Mouse (Mus musculus): ENCODE data around the gene Card19.

Card19 gene

GRCm38 (mm10) chr13:49194811-49195210, 21.0 kb downstream of the Card19 start:
- no peak for DNase-seq (ENCODE audit: low read depth, low spot score)

- no peak for DNase-seq (ENCODE audit: low read depth, low spot score)
Observed at GRCm38 (mm10) chr13:49193650-49194049, 22.2 kb downstream of the Card19 start.

GRCm38 (mm10) chr13:49192156-49192855, 23.5 kb downstream of the Card19 start:
- DNase-seq (ENCODE audit: low read depth, low spot score): no peak

DNA sequence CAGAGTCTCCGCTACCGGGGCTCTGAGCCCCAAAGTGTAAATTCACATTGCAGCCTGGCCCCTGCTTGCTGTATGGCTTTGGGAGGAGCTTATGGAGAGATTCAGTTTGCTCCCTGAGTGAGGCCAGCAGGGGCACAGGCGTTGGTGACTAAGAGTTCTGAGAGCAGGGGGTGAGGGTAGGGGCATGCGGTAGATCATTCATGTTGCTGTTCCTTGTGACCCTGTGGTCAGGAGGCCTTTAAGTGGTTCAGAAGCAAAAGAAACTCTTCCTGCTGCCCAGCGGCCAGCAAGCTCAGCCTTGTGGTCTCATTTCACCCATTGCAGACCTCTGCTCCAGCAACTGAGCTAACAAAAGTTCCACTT, 24.2 kb downstream of the Card19 start:
- DNase-seq (ENCODE audit: low read depth, low spot score): no peak

- DNase-seq (ENCODE audit: low read depth, low spot score): no peak
Observed at GRCm38 (mm10) chr13:49190876-49191672, 24.8 kb downstream of the Card19 start.

- no peak for DNase-seq (ENCODE audit: low read depth, low spot score)
Observed at GRCm38 (mm10) chr13:49189970-49190870, 25.6 kb downstream of the Card19 start.

GRCm38 (mm10) chr13:49188966-49189360, 26.9 kb downstream of the Card19 start:
- no peak for DNase-seq (ENCODE audit: low read depth, low spot score)

DNA sequence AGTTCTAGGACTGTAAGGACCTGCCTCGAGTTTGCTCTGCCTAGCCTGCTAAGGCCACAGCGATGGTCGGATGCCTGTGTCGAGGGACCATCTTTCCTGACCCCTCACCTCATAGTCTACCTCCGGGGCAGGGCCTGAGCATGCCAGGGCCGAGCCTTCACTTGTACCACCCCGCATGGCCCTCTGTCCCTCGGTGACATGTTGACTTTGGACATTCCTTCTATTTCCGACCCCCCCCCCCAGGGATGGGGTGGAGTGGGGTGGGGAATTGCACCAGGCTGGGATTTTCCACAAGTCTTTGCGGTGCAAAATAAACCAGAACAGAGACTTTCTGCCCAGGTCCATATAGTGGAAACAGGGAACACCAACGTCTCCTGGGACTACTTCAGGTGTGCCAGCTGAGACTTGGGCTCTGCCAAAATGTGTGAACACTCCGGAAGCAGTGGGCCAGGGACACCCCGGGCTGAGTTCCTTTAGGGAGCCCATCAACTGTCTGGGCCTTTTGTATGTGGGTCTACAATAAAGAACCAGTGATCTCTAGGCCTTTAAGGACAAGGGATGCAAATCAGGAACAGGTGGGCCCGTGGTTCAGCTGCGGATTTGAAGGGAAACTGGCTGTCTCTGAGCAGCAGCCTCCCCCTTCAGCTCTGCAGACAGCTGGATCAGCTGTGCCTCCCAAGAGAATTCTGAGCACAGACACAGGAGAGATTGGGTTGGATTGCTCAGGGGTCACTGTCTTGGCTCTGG, 27.4 kb downstream of the Card19 start:
- no peak for DNase-seq (ENCODE audit: low read depth, low spot score)

DNA sequence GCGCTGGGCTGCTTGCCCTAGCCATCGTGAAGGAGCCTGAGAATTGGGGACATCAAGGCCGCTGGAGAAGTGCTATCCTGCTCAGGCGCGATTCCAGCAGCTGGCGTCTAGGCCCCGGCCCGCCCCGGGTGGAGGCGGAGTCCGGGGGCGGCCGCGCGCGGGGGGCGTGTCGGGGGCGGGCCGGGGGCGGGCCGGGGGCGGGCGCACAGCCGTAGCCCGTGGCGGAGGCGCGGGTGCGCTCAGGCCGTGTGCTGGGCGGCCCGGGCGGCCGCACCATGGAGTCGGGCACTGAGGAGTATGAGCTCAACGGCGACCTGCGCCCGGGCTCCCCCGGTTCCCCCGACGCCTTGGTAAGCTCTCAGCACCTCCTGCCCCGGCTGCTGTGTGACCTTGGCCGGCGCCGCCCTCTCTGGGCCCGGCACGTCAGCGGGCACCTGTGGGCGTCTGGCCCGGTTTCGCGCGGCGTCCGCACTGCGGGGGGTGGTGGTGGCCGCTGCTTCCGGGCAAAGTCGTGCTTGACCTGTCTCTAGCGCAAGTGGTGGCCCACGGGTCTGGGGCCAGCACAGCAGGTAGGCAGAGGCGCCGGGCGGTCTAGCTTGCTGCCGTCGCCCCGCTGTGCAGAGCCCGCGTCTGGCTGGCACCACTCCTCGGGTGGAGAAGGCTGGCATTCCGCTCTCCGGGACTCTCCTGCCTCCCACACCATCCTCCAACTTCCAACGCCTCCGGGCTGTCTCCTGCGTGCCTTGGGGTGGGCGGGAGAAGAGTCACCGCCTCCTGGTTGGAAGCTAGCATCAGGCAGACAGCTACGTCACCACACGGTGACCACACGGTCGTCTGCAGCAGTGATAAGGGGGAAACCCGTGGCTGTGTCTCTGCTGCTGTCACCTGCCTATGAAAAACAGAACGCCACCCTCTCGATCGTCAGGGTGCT, 28.3 kb downstream of the Card19 start, which contains the start of gene Ninj1:
TSS of gene Ninj1 (plus strand) at position 198 of the 931 bp plus-strand sequence.
- peak; percentile 55 for DNase-seq (ENCODE audit: low read depth, low spot score)

- DNase-seq (ENCODE audit: low read depth, low spot score): no peak
Observed at GRCm38 (mm10) chr13:49186798-49187287, 29.0 kb downstream of the Card19 start.

- DNase-seq (ENCODE audit: low read depth, low spot score): no peak
Observed at GRCm38 (mm10) chr13:49183646-49184045, 32.2 kb downstream of the Card19 start.

- no peak for DNase-seq (ENCODE audit: low read depth, low spot score)
Observed at GRCm38 (mm10) chr13:49183161-49183560, 32.7 kb downstream of the Card19 start.

GRCm38 (mm10) chr13:49181411-49181984, 34.3 kb downstream of the Card19 start:
- DNase-seq (ENCODE audit: low read depth, low spot score): no peak

DNA sequence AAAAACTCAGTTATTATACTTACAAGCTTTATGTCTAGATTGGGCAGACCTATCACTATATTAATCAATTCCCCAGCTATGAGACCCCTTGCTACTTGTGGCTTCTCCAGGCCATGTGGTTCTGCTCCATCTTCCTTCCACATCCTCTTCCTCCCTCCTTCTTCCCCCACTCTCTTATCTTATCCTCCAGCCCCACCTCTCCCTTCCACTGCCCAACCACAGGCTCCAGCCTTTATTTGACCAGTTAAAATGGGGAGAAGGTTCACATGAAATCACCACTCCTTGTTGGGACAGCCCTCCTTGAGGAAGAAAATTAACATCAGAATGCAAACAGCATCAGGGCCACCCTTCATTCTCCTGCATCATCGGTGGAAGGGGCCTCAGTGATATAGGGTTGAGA, 35.1 kb downstream of the Card19 start:
- no peak for DNase-seq (ENCODE audit: low read depth, low spot score)

DNA sequence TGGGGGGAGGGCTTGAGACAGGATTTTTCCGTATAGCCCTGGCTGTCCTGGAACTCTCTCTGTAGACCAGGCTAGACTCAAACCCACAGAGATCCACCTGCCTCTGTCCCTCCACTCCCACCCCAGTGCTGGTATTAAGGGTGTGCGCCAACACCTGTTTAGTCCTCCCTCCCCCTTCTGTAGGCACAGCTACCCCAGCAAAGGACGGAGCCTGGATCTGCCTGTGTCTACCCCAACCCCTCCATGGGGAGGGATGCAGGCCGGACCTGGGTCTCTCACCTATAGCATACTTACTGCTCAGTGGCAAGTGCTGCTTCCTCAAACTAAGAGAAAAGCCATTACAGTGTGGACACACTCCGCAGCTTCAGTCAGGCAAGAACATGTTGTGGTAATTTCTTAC, 35.6 kb downstream of the Card19 start:
- no peak for DNase-seq (ENCODE audit: low read depth, low spot score)

- no peak for DNase-seq (ENCODE audit: low read depth, low spot score)
Observed at GRCm38 (mm10) chr13:49178839-49179585, 36.8 kb downstream of the Card19 start.

DNA sequence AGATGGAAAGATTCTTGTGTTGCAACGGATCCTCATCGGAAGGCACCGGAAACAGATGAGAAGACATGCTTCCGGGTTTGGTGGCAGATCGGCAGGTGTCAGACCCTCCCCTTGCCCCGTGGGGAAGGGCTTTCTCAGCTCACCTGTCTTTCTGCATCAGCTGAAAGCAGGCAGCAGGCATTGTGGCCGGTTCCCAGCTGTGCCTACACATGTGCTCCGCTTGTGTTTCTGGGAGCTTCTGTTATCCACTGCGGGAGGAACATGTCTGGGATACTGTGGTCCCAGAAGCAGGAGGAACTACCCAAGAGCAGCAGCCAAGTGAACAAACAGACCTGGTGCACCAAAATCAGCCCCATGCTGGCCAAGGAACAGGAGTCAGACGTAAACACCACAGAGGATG, 40.3 kb downstream of the Card19 start:
- no peak for DNase-seq (ENCODE audit: low read depth, low spot score)

GRCm38 (mm10) chr13:49172971-49173596, 42.8 kb downstream of the Card19 start:
- peak; percentile 81 for DNase-seq (ENCODE audit: low read depth, low spot score)
